Mouse (Mus musculus) Patski (cell line): Measurements from ENCODE around the gene Gm4767. TPM values are rescaled to one million over a fixed set of nuclear protein-coding genes. Genes with fewer than 3 reads are reported as not detected.
"Not testable (repeated sequence)": the region's sequence is repeated elsewhere in the genome, so short reads cannot be mapped to it uniquely, and the experiment has no call there.

Source experiments
- ATAC-seq: fragments of 100-300 bp; one replicate; pipeline ENCODE4 v1.8.0; 2021
- CTCF ChIA-PET: fragments of 350-600 bp; sonication (Branson Sonifier 250); formaldehyde crosslinking; loops from one replicate; lab custom pipeline; 2022; ENCODE audit warnings: inconsistent platforms; lab: Charles Lee
- POLR2A ChIA-PET: fragments of 350-600 bp; sonication (Branson Sonifier 250); formaldehyde crosslinking; loops from one replicate; lab custom pipeline; 2022; ENCODE audit warnings: antibody characterized with exemption, inconsistent platforms; lab: Charles Lee
- DNase-seq: peaks from one replicate; pipeline ENCODE4 v3.0.0-alpha.2; 2011; ENCODE audit warnings: low read depth, low spot score
- H3K27me3 ChIP-seq: fragments of 371-371 bp; one replicate; pipeline ENCODE4 v1.5.1; 2021
- in situ Hi-C: fragments of 300-500 bp; cut with MboI; formaldehyde crosslinking; loops from 3 replicates; pipeline ENCODE4 v1.11.1; 2018; ENCODE audit warnings: low pct_unique_long_range_greater_than_20kb, mixed read lengths
- polyA plus RNA-seq: library from polyadenylated mRNA; unstranded; gene quantifications from one replicate; pipeline ENCODE4 v1.2.3, GENCODE M21; 2021

Gene Gm4767
- polyA plus RNA-seq = 2.6 TPM

- CTCF ChIA-PET, in situ Hi-C loops, POLR2A ChIA-PET, H3K27me3 ChIP-seq, DNase-seq: not testable (repeated sequence)
- ATAC-seq = peak; percentile 76
These were observed at the start of gene Gm4767 for GRCm38 (mm10) chr10:81811899-81812298. Gene Gm4767 (plus strand): TSS chr10:81812186.

- CTCF ChIA-PET, H3K27me3 ChIP-seq, POLR2A ChIA-PET, DNase-seq, in situ Hi-C loops: not testable (repeated sequence)
- peak; percentile 51 for ATAC-seq
These were observed 41.2 kb upstream of the Gm4767 start, which contains the start of gene Gm3055 for GRCm38 (mm10) chr10:81770506-81771403. Gene Gm3055 (minus strand): TSS chr10:81771161.

- DNase-seq, CTCF ChIA-PET, ATAC-seq, in situ Hi-C loops, POLR2A ChIA-PET, H3K27me3 ChIP-seq: not testable (repeated sequence)
These were observed 40.6 kb upstream of the Gm4767 start for GRCm38 (mm10) chr10:81771404-81771777.

- CTCF ChIA-PET, ATAC-seq, in situ Hi-C loops, POLR2A ChIA-PET, H3K27me3 ChIP-seq, DNase-seq: not testable (repeated sequence)
These were observed 34.2 kb downstream of the Gm4767 start for GRCm38 (mm10) chr10:81846219-81846618.

- H3K27me3 ChIP-seq, in situ Hi-C loops, DNase-seq, POLR2A ChIA-PET, CTCF ChIA-PET: not testable (repeated sequence)
- peak; percentile 100 for ATAC-seq
These were observed 51.7 kb downstream of the Gm4767 start, which contains the start of gene Gm32687 for GRCm38 (mm10) chr10:81863409-81864407. Gene Gm32687 (plus strand): TSS chr10:81863934.

Other genes starting within 250 kb of the Gm4767 start
- gene Tle2, start 237.6 kb upstream of the Gm4767 start, polyA plus RNA-seq = 46.4 TPM
- 7.5 TPM for gene Tle6, start 211.1 kb upstream of the Gm4767 start, polyA plus RNA-seq
- gene BC025920, start 205.9 kb upstream of the Gm4767 start, polyA plus RNA-seq = 1.1 TPM
- gene Sirt6, start 184.4 kb upstream of the Gm4767 start, polyA plus RNA-seq = 21.7 TPM
- 21.5 TPM for gene Ankrd24, start 183.6 kb upstream of the Gm4767 start, polyA plus RNA-seq
- gene Gm10778, start 163.1 kb upstream of the Gm4767 start, polyA plus RNA-seq = 2.5 TPM
- gene Zfp433, start 107.4 kb upstream of the Gm4767 start, polyA plus RNA-seq = 4.6 TPM
- 0.95 TPM for gene Gm3055, start 41.0 kb upstream of the Gm4767 start, polyA plus RNA-seq
- not detected for gene Gm32687, start 51.7 kb downstream of the Gm4767 start, polyA plus RNA-seq
- 0.87 TPM for gene Zfp781, start 118.3 kb downstream of the Gm4767 start, polyA plus RNA-seq
- 6.9 TPM for gene Zfp873, start 235.9 kb downstream of the Gm4767 start, polyA plus RNA-seq